Mouse (Mus musculus) heart, adult 8-10 months (tissue): Measurements from ENCODE around the gene Pkd1l2. TPM values are rescaled to one million over a fixed set of nuclear protein-coding genes. Genes with fewer than 3 reads are reported as not detected.

ENCODE experiments used
- DNase-seq: peaks from one replicate; pipeline ENCODE4 v3.0.0; 2022; ENCODE audit warnings: low spot score
- total RNA-seq, 4 experiments: library from RNA; stranded (reverse); gene quantifications; 2 replicates each; pipeline ENCODE4 v1.2.4; 2022

The Pkd1l2 gene
- total RNA-seq, 4 experiments from 2014 or later, result 0.03 to 0.17 TPM; not detected in 2

- DNase-seq, result no peak
Measured at GRCm38 (mm10) chr8:116975066-116975465, 107.2 kb downstream of the Pkd1l2 start.

GRCm38 (mm10) chr8:116969531-116969930, 112.7 kb downstream of the Pkd1l2 start:
- no peak for DNase-seq

GRCm38 (mm10) chr8:116954415-116954814, 127.8 kb downstream of the Pkd1l2 start:
- DNase-seq, result no peak

GRCm38 (mm10) chr8:116952428-116952827, 129.8 kb downstream of the Pkd1l2 start:
- no peak for DNase-seq

GRCm38 (mm10) chr8:116951778-116952177, 130.5 kb downstream of the Pkd1l2 start:
- no peak for DNase-seq

GRCm38 (mm10) chr8:116951369-116951768, 130.9 kb downstream of the Pkd1l2 start:
- no peak for DNase-seq

GRCm38 (mm10) chr8:116947589-116947988, 134.7 kb downstream of the Pkd1l2 start:
- DNase-seq, result no peak

- DNase-seq, result peak; percentile 29
Measured at GRCm38 (mm10) chr8:116946851-116947250, 135.4 kb downstream of the Pkd1l2 start.

- peak; percentile 54 for DNase-seq
Measured at GRCm38 (mm10) chr8:116946268-116946838, 135.9 kb downstream of the Pkd1l2 start.

Other genes with a start within 250 kb of the Pkd1l2 start
- gene Cmc2, start 161.0 kb downstream of the Pkd1l2 start, total RNA-seq, result 10 to 100 TPM; 65.4 to 79.4 (median 70.2) TPM
- under 1 TPM; 0.56 to 0.75 (median 0.63) TPM for gene Cenpn, start 160.7 kb downstream of the Pkd1l2 start, total RNA-seq
- 10 to 100 TPM; 15.9 to 18.0 (median 17.4) TPM for gene Atmin, start 139.1 kb downstream of the Pkd1l2 start, total RNA-seq
- gene 1700030J22Rik, start 103.5 kb downstream of the Pkd1l2 start, total RNA-seq, result under 1 TPM; 0.35 to 0.46 (median 0.39) TPM
- gene Gcsh, start 88.9 kb downstream of the Pkd1l2 start, total RNA-seq, result 10 to 100 TPM; 57.7 to 67.7 (median 62.0) TPM
- gene Bco1, start 13.4 kb upstream of the Pkd1l2 start, total RNA-seq, result not detected
- 1 to 10 TPM; 4.3 to 5.2 (median 4.8) TPM for gene Gan, start 75.7 kb upstream of the Pkd1l2 start, total RNA-seq
- 10 to 100 TPM; 14.4 to 20.4 (median 16.3) TPM for gene Cmip, start 174.6 kb upstream of the Pkd1l2 start, total RNA-seq